Mouse (Mus musculus) inflammation-experienced regulatory T-cells, adult 16 weeks (primary cell): ENCODE measurements around the gene Cnmd. TPM values are rescaled to one million over a fixed set of nuclear protein-coding genes. Genes with fewer than 3 reads are reported as not detected.

Source experiments
- polyA plus RNA-seq: library from polyadenylated mRNA; unstranded; fragments of 100-300 nt; shearing (Covaris generic); gene quantifications from one replicate; pipeline ENCODE4 v1.2.1, GENCODE M21; 2017

Gene Cnmd
- not detected for polyA plus RNA-seq

DNA sequence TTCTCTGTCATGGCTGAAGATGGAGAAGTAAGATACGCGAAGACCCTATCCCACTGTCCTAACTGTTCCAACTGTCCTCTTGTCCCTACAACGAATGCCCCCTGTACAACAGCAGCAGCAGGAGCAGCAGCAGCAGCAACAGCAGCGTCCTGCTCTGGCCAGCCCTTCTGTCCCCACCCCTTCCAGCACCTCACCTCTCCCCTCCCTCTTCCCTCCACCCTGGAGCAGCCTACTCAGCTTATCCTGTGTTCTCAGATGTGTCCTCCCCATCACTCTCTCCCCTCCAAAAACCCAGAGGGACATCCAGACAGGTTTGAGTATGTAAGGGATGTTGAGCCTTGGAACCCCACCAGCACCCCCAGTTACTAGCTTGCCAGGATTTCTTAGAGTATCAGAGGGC is at the start of gene Cnmd:
Gene Cnmd (minus strand): TSS at position 170 of the 400 bp plus-strand sequence.

Other genes starting within 250 kb of the Cnmd start
- 3.2 TPM for gene Kbtbd7, start 235.7 kb downstream of the Cnmd start, polyA plus RNA-seq
- gene Kbtbd6, start 210.3 kb downstream of the Cnmd start, polyA plus RNA-seq, result 0.21 TPM
- 205 TPM for gene Elf1, start 181.0 kb downstream of the Cnmd start, polyA plus RNA-seq
- 38.8 TPM for gene Wbp4, start 180.7 kb downstream of the Cnmd start, polyA plus RNA-seq
- 122 TPM for gene Sugt1, start 74.5 kb downstream of the Cnmd start, polyA plus RNA-seq
- not detected for gene Pcdh8, start 109.1 kb upstream of the Cnmd start, polyA plus RNA-seq